Mouse (Mus musculus) layer of hippocampus, adult 9-10 months (tissue): ENCODE measurements around the gene Srd5a3.

Experiments used
- DNase-seq: peaks from one replicate; pipeline ENCODE4 v3.0.0; 2022; ENCODE audit warnings: low spot score

Gene Srd5a3

GRCm38 (mm10) chr5:76153430-76153829, 13.4 kb downstream of the Srd5a3 start:
- DNase-seq = no peak

- DNase-seq = no peak
Observed at GRCm38 (mm10) chr5:76154434-76155165, 14.5 kb downstream of the Srd5a3 start.

GRCm38 (mm10) chr5:76159555-76159954, 19.5 kb downstream of the Srd5a3 start:
- DNase-seq = no peak

- no peak for DNase-seq
Observed at GRCm38 (mm10) chr5:76160086-76160485, 20.0 kb downstream of the Srd5a3 start.

DNA sequence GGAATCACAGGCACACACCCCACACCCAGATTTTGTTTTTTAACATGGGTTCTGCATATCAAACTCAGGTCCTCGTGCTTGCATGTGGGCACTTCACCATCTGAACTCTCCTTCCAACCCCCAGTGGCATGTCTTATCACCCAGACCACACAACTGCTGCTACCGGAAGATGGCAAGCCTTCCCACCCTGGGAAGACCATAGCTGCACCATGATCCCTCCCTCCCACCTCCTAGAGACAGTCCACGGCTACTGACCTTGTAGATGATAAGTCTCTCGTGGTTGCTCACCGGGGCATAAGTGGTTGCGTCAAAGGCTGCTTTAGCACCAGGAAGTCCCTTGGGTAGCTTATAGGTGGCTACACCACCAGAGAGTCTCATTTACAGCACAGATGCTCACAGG, 21.4 kb downstream of the Srd5a3 start:
- no peak for DNase-seq

- DNase-seq = no peak
Observed at GRCm38 (mm10) chr5:76162926-76163325, 22.9 kb downstream of the Srd5a3 start.

DNA sequence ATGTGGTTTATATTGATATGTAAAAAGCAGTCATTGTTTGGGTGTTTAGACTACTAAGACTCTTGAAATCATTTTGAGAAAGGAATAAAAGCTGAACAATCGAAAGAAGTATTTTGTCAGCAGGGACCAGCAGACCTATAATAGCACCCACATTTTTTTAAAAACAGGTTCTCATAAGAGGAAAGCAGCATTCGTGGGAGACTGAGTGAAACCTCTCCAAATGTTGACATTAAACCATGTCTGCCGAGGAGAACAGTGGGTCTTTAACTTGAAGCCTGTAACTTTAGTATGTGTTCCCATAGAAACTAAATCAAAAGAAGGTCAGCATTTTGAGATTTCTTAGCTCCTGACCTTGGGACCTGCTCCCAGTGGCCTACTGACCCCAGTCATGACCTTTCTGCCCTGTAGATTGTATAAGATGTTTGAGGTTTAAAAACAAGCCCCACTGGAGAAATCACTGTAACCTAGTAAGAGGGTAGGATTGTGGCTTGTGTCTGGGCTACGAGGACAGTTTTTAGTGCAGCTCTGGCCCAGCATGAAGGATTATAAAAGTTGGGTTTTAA, 23.8 kb downstream of the Srd5a3 start:
- no peak for DNase-seq

- DNase-seq = no peak
Observed at GRCm38 (mm10) chr5:76164827-76165226, 24.8 kb downstream of the Srd5a3 start.

DNA sequence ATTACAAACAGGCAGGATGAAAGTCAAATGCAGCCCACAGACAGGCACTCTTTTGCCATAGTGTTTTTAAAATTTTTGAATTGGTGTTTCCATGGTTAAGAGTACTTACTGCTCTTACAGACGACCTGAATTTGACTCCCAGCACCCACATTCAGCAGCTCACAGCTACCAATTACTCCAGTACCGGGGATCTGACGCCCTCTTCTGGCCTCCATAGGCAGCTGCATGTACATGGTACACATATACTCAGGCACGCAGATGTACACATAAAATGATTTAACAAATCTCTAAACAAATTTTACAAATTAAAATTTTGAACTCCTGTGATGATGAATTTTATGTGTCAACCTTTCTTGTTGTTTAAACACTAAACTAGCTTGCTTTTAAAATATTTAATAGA, 30.5 kb downstream of the Srd5a3 start:
- DNase-seq = no peak

DNA sequence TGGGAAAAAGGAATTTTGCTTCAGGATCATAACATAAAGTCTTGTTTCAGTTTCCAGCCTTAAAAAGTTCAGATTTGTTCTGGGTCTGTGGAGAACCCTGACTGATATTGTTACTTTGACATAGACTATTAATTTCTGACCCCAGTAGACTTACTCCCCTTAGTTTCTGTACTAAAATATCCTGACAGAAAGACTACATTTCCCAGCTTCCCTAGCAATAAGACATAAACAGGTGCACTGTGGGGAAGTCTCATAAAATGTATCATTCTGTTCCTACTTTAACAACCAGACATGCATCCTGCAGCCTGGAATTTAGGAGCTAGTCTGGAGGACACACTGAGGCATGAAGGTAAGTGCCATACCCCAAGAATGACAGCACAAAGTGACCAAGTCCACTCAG, 31.0 kb downstream of the Srd5a3 start:
- no peak for DNase-seq

GRCm38 (mm10) chr5:76175051-76175450, 35.0 kb downstream of the Srd5a3 start:
- no peak for DNase-seq

DNA sequence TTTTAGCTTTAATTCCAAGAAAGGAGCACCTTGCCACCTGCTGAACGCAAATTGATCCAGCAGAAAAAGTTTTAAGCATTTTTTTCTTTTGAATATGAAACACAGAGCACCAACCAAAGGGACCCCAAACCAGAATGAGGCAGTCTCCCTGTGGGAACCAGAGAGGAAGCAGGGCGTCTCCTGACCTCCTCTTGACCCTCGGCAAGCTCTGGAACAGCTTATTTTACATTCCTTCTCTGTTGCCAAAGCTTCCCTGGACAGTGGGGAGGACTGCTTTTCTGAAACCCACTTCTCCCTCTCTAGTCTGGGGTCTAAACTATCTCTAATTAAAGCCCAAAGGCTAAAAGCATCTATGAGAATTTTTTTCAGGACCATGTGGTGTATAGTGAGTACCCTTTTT, 36.3 kb downstream of the Srd5a3 start:
- no peak for DNase-seq

DNA sequence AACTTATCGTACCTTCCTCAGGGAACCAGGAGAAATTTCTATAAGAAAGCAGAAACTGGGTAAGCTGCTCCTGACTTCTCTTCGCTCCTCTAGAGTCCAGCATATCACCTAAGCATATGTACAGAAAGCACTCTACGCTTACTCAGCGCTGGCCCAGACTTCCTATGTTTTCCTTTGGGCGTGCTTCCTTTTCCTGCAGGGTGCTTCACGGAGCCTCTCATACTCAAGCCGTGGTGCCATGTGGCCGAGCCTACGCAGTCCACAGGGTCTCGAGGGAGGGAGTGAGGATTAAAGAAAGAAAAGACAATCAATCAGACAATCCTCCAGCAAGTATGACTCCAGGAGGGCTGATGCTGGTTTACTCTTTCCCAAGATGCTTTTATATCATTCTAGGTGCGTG, 36.8 kb downstream of the Srd5a3 start:
- DNase-seq = no peak

DNA sequence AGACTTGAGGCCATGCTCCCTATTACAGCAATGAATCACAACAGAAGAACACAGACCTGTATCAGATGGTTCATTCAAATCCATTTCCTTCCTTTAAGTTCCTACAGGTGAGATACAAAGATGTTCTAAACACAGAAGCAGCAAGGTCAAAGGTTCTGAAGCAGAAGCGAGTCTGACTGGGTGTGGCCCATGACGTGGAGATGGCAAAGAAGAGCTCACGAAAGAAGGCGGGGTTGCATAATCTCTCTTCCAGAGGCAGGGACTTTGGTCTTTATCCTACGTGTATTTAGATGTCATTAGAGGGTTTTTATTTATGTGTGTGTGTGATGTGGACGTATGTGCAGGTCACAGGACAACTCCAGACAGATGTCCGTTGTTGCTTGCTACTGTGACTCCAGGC, 37.6 kb downstream of the Srd5a3 start:
- DNase-seq = no peak

DNA sequence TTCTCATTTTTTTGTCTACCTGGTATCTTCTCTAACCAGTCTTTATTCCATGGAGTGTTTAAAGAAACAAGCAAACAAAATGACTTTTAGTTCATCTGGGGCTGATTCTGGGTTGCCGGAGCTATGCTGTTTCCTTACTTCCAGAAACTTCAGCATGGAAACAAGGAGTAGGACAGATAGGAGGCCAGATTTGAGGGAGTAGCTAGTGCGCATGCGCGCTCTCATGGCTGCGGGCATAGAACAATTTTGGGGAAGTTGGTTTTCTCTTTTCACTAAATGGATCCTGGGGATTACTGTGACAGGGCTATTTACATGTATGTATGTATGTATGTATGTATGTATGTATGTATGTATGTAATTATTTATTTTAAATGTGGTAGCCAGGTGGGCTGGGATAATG, 39.1 kb downstream of the Srd5a3 start:
- no peak for DNase-seq

GRCm38 (mm10) chr5:76179791-76180190, 39.7 kb downstream of the Srd5a3 start:
- no peak for DNase-seq

DNA sequence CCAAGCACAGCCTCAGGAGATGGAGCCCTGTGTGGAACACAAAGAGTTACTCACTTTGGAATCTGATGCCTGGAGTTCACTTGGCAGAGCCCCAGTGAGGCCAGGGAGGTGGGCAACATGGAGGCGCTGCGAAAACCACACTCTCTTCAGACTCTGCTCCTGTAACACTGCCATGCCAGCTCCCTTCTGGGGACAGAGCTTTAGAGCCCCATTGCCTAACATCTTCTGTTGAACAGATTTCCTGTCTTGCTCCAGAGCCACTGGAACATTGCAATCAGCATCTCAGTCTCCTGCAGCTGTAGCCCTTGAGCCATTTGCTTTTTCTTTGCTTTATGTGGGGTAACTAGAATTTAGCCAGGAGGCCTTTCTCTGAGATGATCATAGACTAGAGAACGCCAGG, 42.3 kb downstream of the Srd5a3 start:
- DNase-seq = no peak

DNA sequence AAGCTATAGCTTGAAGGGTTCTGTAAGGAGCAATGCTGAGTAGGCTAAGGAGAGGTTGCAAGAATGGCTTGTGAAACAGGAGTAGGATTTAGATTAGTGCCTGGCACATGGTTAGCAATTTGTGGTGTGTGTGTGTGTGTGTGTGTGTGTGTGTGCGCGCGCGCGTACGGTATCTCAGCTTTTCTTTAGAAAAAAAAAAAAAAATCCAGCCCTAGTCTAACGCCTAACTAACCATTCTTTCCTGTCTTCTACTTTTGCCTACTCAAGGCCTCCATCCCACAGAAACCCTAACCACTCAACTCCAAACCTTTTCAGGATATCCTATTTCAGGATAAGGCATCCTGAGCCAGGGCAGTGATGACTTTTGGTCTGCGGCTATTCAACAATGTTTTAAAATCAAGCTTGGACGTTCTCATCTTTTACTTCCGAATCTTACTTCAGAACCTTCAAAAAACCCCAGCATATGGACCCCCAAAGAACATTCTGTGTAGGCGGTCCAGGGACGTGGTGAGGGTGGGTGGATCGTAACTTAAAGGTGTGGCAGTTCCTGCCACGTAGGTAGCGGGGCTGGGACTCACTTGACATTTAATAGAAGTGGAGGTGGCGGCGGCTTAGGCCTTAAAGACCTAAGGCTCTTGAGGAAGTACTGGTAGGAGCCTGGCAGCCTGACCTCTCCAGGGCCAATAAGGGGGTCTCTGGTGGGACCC, 43.1 kb downstream of the Srd5a3 start:
- no peak for DNase-seq

DNA sequence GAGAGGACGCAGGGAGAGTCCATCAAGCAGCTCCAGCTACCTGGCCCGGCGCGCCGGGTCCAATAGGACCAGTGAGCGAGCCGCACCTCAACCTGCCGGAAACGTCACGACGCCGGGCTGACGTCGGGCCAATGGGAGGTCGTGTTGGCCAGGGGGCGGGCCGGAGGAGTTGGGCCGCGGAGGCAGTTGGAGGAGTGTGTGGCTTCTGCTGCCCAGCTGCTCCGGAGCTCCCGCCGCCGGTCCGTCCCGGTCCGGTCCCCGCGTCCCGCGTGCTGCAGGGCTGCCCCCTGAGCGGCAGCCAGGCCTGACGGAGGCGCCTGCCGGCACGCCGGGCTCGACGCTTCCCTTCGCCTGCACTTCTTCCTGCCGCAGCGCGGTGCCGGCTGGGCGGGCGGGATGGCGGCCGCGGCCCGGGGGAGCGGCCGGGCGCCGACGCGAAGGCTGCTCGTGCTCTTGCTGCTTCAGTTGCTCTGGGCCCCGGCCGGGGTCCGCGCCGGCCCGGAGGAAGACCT, 43.7 kb downstream of the Srd5a3 start, which contains the start of gene Tmem165:
TSS of gene Tmem165 (plus strand) at position 131 of the 512 bp plus-strand sequence.
- peak; percentile 81 for DNase-seq

GRCm38 (mm10) chr5:76184286-76185080, 44.4 kb downstream of the Srd5a3 start:
- DNase-seq = no peak

DNA sequence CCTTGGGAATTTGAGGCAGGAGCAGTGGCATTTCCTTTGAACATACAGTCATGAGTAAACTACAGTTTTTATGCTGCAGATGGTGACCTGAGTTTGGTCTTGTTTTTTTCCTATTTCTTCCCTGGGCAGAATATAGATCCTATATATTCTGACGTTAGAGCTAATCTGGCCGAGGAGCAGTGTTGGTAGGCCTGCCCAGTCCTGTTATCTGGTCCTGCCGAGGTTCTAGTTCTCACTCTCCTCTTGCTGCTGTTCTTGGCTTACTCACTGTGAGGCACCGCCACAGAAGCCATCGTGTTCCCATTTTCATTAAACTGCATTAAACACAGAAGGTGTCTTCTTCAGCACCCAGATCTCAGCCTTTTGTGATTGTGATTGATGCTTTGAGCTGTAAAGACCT, 47.8 kb downstream of the Srd5a3 start:
- no peak for DNase-seq

- no peak for DNase-seq
Observed at GRCm38 (mm10) chr5:76190609-76191008, 50.5 kb downstream of the Srd5a3 start.
